Mouse (Mus musculus): ENCODE results near the gene Rps18.

Gene Rps18

GRCm38 (mm10) chr17:33924577-33925283, 31.1 kb downstream of the Rps18 start:
- no peak for DNase-seq (ENCODE audit: low read depth, low spot score)

DNA sequence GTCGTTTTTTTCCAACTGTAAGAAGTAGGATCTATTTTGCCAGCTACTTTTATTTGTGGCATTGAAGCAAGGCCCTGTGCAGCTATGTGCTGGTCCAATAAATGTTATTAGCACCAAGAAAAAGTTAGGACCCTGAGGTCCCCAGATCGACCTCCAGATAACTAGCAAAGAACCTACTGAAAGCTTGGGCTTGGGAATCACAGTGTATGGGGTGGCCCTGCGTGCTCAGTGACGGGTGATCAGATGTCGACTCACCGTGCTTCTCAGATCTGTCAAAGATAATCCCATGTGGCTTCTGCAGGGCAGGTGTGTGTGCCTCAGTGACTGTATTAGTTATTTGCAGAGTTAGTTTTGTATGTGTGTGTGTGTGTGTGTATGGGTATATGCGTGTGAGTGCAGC, 34.4 kb downstream of the Rps18 start:
- no peak for DNase-seq (ENCODE audit: low read depth, low spot score)

DNA sequence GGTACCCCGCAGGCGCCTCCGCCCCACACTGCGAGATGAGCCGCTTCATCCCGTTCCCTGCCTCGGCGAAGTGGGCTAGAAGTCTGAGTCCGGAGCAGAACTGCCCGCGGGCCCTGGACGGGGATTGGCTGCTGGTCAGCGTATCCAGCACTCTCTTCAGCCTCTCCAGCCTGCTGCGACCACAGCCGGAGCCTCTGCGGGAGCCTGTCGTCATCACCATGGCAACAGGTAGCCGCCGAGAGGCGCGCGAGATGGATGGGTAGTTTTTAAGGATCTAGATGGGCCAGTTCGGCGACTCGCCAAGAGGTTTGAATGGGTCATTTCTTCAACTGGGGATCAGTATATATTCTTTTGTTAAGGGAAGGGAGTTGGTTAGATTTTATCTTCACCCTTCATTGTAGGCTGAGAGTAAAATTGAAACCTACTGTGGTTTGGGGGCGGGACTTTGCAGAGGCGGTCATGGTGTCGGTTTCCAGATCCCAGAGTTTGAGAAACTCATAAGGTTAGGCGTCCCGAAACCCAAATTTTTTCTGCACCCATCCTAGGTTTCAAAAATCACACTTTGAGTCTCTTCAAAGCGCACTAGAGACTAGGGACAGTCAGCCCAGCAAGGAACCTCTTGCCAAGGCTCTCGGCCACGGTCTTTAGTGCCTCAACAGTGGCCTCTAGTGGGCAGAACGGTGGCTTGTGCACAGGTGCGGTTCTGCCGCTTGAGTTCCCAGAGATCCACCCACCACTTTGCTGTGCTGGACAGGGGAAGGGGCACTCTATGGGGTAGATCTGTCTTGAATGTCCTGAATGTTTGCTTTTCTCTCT, 35.3 kb downstream of the Rps18 start:
- no peak for DNase-seq (ENCODE audit: low read depth, low spot score)

GRCm38 (mm10) chr17:33919351-33920281, 36.2 kb downstream of the Rps18 start:
- no peak for DNase-seq (ENCODE audit: low read depth, low spot score)

DNA sequence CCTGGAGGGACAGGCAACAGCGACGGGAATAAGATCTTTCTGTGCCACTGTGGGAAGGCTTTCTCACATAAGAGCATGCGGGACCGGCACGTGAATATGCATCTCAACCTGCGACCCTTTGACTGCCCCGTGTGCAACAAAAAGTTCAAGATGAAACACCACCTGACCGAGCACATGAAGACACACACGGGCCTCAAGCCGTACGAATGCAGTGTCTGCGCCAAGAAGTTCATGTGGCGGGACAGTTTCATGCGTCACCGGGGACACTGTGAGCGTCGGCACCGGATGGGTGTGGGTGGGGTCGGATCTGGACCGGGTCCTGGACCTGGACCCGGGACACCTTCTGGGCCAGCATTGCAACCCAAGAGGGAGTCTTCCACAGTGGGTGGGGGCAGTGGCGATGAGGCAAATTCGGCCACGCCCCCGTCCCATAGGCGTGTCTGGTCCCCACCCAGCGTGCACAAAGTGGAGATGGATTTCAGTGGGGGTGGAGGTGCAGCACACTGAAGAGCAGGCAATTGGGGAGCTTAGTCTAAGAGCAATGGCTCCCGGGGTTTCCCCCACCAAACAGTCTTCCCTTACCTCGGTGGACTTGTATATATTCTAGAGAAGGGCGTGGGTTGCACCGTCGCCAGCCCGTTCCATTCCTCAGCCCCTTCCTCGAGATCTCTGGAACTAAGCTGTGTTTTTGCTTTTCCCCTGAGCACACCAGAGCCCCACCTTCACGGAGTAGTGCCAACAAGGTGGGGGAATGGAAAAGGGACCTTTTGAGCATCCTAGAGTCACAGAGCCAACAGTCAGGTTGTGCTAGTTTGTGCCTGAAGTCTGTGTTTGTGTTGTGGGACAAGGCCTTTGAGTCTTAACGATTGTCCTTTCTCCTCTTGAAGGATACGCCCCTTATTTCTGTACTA, 37.3 kb downstream of the Rps18 start:
- no peak for DNase-seq (ENCODE audit: low read depth, low spot score)

DNA sequence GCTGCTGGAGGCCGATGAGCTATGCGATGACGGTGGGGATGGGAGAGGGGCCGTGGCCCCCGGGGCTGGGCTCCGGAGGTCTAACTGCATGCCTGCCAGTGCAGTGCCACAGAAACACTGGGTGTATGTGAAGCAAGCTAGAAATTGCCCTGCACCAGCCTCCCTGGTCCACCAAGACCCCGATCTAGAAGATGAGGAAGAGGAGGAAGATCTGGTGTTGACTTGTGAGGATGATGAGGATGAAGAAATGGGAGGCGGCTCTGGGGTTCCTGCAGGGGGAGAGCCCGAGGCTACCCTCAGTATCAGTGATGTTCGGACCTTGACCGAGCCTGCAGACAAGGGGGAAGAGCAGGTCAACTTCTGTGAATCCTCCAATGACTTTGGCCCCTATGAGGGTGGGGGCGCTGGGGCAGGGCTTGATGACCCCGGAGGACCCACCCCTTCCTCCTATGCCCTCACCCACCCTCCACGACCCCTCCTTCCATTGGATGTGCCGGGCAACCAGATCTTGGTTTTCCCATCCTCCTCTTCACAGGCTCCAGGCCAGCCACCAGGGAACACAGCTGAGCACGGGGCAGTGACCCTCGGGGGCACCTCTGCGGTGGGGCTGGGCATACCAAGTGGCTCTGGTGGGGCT, 38.0 kb downstream of the Rps18 start:
- no peak for DNase-seq (ENCODE audit: low read depth, low spot score)

- no peak for DNase-seq (ENCODE audit: low read depth, low spot score)
These were observed 38.8 kb downstream of the Rps18 start for GRCm38 (mm10) chr17:33916847-33917655.

DNA sequence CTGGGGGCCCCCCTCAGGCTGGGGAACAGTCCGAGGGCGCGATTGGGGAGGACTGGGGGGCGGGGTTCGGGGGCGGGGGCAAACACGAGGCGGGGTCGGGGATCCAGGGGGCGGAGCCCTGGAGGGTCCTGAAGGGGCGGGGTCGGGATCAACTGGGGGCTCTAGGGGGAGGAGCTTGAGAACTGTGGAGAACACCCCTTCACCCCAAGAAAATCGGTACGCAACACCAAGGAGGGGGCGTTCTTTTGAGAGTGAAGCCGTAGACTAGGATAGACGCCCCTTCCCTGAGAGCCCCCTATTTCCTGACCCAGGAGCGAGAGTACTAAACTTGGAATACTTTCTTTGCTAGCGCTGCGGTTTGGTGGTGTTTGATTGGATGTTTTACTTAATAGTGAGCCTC, 39.5 kb downstream of the Rps18 start:
- DNase-seq (ENCODE audit: low read depth, low spot score): no peak

DNA sequence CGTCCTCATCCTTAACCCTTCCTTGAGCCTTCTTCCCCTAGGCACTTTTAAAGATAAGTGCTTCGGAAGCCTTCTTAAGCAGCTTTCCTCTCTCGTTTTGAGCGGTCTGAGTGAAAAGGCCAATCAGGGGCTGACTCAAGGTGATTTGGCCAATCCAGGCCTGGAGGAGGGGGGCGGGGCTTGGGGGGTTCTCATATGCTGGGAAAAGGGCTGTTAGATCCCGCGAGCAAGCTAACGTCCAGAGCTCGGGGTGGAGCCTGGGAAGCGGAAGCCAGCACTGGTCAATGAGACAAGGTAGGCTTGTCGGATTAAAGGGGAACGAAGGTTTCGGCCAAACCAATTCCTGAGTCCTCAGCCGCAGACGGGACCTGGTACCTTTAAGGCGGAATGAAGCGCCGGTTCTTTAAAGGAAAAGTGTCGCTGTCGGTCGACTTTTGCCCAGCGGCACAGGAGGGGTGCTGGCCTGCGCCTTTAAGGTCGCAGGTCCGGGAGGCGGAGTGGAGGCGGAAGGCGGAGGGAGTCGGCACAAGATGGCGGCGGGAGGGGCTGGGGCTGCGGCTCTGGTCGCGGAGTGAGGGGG, 40.0 kb downstream of the Rps18 start, which contains the start of the genes Tapbp and Zbtb22:
Gene Tapbp (plus strand): TSS at position 229 of the 580 bp plus-strand sequence.
Gene Zbtb22 (plus strand): TSS at position 234 of the 580 bp plus-strand sequence.
- DNase-seq (ENCODE audit: low read depth, low spot score): peak; percentile 98

GRCm38 (mm10) chr17:33914969-33915391, 40.8 kb downstream of the Rps18 start:
- DNase-seq (ENCODE audit: low read depth, low spot score): no peak

- no peak for DNase-seq (ENCODE audit: low read depth, low spot score)
These were observed 41.9 kb downstream of the Rps18 start for GRCm38 (mm10) chr17:33913905-33914304.

DNA sequence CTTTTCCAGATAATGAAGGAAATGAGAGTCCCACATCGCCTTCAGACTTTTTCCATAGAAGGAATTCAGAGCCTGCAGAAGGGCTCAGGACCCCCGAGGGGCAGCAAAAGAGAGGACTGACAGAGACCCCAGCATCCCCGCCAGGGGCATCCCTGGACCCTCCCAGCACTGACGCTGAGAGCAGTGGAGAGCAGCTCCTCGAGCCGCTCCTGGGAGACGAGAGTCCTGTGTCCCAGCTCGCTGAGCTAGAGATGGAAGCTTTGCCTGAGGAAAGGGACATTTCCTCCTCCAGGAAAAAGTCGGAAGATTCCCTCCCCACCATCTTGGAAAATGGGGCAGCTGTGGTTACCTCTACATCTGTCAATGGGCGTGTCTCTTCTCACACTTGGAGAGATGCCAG, 42.5 kb downstream of the Rps18 start:
- no peak for DNase-seq (ENCODE audit: low read depth, low spot score)

DNA sequence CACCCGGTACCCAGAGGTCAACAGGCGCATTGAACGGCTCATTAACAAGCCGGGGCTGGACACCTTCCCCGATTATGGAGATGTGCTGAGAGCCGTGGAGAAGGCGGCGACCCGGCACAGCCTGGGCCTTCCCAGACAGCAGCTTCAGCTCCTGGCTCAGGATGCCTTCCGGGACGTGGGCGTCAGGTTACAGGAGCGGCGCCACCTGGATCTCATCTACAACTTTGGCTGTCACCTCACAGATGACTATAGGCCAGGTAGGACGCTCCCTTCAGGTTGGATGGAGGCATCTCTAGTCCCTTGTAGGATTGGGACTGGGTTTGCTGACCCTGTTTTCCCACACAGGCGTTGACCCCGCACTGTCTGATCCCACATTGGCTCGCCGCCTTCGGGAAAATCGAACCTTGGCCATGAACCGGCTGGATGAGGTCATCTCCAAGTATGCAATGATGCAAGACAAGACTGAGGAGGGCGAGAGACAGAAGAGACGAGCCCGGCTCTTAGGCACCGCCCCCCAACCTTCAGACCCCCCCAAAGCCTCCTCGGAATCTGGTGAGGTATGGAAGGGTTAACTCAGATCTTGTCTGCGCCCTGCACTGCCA, 43.9 kb downstream of the Rps18 start:
- no peak for DNase-seq (ENCODE audit: low read depth, low spot score)

- no peak for DNase-seq (ENCODE audit: low read depth, low spot score)
These were observed 44.6 kb downstream of the Rps18 start for GRCm38 (mm10) chr17:33911052-33911812.

GRCm38 (mm10) chr17:33910346-33911051, 45.3 kb downstream of the Rps18 start:
- DNase-seq (ENCODE audit: low read depth, low spot score): no peak

- no peak for DNase-seq (ENCODE audit: low read depth, low spot score)
These were observed 45.9 kb downstream of the Rps18 start for GRCm38 (mm10) chr17:33909869-33910250.

All from retina, postnatal 7 days (tissue).